Mouse (Mus musculus) right cerebral cortex, adult 2 months (tissue): Measurements from ENCODE around the gene Dld.

Experiments
- DNase-seq, 2 experiments: peaks; one replicate each; pipeline ENCODE4 v3.0.0; 2021 to 2022; ENCODE audit warnings: low spot score in 2 of 2

Gene Dld

DNA sequence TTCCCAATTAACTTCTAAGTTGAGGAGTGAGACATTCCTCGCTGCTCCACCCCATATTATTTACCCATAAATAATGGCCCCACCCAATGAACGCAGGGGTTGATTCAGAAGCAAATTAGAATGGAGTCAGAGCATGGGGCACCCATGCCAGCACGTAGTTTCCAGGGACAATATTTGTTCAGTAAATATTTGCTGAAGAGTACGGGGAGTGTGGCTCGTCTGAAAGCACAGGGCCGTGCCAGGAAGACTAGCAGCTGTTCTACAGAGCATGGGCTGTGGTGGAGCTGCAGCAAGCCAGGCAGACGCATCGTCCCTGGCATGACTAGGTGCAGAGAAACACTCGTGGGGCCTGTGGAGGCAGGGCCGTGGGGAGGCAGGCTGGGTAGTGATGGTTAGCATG, 56.7 kb downstream of the Dld start:
- no peak for DNase-seq

DNA sequence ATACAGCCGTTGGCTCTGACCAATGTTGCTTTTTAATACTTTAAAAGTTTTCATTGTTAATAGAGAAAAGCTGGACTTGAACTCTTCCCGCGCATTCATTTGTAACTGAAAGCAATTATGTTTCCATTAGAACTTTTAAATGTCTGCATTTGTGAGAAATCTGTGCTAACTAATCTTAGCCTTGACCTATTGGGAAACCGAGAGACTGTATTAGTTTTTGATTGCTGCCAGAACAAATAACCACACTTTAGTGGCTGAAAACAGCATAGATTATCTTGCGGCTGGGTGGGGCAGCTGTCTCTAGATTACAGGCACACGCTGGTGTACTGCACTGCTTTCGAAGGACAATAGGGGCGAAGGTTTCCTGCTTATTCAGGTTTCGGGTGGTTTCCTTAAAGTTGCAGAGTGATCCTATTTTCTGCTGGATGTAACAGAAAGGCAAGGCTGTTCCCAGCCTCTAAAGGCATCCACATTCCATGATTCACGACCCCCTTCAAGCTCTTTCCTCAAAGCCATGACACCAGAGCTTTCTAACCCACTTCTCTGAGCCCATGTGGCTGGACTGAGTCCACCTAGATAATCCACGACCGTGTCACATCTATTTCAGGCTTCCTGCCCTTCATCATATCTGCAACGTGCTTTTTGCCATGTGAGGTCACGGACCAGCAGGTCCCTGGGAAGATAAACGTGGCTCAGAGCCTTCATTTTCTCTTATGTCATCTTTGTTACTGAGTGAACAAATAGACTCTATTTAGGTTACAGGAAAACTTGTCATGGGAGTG, 57.7 kb downstream of the Dld start:
- no peak for DNase-seq

DNA sequence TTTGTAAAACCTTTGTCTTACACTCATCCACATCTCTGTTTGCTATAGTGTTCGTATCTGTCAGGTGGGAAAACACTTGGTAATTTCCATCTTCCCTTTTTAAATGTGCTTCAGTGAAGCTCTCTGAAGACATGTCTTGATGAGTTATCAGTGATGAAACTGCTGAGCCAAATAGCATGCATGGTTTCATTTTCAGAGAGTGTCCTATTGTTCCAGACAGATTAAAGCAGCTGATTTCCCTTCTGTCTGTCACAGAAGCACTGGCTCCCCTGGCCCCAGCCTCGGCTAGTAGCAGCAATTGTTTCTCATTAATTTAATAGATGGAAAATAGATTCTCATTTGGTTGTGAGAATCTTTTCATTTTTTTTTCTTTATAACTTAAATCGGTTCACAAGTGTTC, 60.3 kb downstream of the Dld start:
- no peak for DNase-seq

DNA sequence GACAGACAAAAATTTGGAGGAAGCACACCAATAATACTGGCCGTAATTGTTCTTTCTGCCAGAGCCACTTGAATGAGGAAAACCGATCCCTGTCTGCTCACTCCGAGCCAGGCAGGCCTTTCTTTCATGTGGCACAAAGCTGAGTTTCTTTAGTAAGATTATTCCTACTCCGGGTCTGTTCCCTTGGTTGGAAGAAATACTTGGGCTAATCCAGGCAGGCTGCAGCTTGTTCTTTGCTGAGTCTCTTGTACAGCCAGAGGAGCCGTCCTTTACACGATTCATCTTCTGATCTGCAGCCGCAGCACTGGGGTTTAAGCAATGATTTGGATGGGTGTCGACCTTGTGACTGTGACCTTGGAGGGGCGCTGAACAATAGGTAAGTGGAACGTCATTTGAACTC, 62.2 kb downstream of the Dld start:
- DNase-seq = no peak

DNA sequence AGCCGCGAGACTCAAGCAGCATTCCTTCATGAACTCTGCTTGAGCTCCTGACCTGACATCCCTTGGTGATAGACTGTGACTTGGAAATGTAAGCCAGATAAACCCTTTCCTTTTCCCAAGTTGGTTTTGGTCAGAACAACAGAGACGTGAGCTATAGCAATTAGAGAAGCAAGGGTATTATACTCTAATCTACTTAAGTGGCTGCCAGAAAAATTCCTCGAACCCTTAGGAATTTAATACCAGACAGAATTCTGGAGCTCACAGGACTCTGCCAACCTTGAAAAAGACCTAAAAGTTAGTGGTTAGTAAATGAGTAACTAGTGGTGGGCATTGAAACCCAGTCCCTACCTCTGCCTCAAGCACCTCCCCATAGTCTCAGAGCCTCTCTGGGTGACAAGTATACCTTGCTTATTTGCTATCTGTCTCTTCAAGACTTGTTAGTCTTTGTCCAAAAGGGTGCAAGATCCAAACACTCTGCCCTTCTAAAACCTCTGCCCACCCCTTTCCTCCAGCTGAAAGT, 67.6 kb downstream of the Dld start:
- DNase-seq = no peak

DNA sequence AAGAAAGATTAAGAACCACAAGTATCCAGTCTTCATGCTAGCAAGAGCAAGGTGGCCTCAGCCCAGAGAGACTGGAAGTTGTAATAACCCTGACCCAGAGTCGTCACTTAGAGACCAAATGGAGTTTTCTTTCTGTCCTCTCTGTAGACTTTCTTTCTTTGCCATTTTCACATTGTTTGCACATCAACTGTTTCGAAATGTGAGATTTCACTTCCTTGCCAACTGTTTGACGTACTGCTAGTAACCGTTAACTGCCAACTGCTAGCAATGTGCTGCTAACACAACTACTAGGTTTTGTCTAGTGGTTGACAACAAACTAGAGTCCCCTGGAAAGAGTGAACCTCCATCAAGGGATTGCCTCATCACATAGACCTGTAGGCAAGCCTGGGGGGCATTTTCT, 68.1 kb downstream of the Dld start:
- DNase-seq = no peak

DNA sequence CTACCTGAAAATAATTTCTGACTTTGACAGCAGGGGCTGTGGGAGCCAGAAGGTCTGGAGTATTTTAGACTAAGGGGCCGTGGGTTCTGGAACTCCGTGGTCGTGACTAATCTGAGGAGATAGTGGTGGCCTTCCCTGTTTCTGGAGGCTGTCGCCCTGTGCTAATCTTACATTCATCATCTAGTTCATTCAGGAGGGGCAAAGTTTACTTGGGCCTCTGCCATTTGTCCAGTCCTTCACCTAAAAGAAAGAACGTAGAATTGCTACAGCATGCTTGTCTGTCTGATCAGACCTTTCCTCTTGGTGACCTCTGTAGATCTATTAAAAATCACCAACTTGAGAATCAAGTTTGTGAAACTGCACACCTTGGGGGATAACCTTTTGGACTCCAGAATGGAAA, 69.0 kb downstream of the Dld start:
- DNase-seq = no peak
